Mouse (Mus musculus) MEL (cell line): Measurements from ENCODE around the gene Pparg. TPM values are rescaled to one million over a fixed set of nuclear protein-coding genes. Genes with fewer than 3 reads are reported as not detected.

Experiments
- DNase-seq: peaks from one replicate; pipeline ENCODE4 v3.0.0; 2011; ENCODE audit warnings: low read depth, low spot score
- H3K27ac ChIP-seq: 2 replicates; pipeline ENCODE4 v1.5.1; 2012; ENCODE audit warnings: low read depth, mild to moderate bottlenecking, control low read depth, low read length, moderate library complexity; ENCODE audit not compliant: control insufficient read depth
- H3K27me3 ChIP-seq, 2 experiments: fragments of 150-350 bp in 1 of 2; sonication (generic) in 1 of 2; 2 replicates each; pipeline ENCODE4 v1.6.1; 2012; ENCODE audit warnings: low read length in 2 of 2, mild to moderate bottlenecking in 2 of 2, improper control_type of control experiment in 1 of 2, moderate library complexity in 1 of 2; ENCODE audit not compliant: insufficient read depth in 2 of 2, control insufficient read depth in 1 of 2
- H3K36me3 ChIP-seq, 2 experiments: 2 replicates each; pipeline ENCODE4 v1.6.1; 2012 to 2014; ENCODE audit warnings: low read length in 2 of 2, improper control_type of control experiment in 1 of 2, inconsistent platforms in 1 of 2, mild to moderate bottlenecking in 1 of 2; ENCODE audit not compliant: insufficient read depth in 2 of 2, control insufficient read depth in 1 of 2
- H3K4me1 ChIP-seq, 2 experiments: fragments of 150-350 bp in 1 of 2; sonication (generic) in 1 of 2; 2 replicates each; pipeline ENCODE4 v1.6.1; 2012; ENCODE audit warnings: low read length in 2 of 2, improper control_type of control experiment in 1 of 2, mild to moderate bottlenecking in 1 of 2; ENCODE audit not compliant: insufficient read depth in 2 of 2, control insufficient read depth in 1 of 2
- H3K4me3 ChIP-seq, 2 experiments: fragments of 150-350 bp in 1 of 2; sonication (generic) in 1 of 2; 2 replicates each; pipeline ENCODE4 v1.5.1; 2012; ENCODE audit warnings: low read depth in 2 of 2, low read length in 2 of 2, mild to moderate bottlenecking in 2 of 2, moderate library complexity in 2 of 2, control low read depth in 1 of 2, improper control_type of control experiment in 1 of 2; ENCODE audit not compliant: control insufficient read depth in 1 of 2, insufficient read depth in 1 of 2
- H3K79me2 ChIP-seq: 2 replicates; pipeline ENCODE4 v1.6.1; 2012; ENCODE audit warnings: mild to moderate bottlenecking, low read length, moderate library complexity; ENCODE audit not compliant: control insufficient read depth, poor library complexity, insufficient read depth
- H3K9ac ChIP-seq: 2 replicates; pipeline ENCODE4 v1.6.1; 2012; ENCODE audit warnings: low read depth, mild to moderate bottlenecking, control low read depth, low read length, moderate library complexity; ENCODE audit not compliant: control insufficient read depth, poor library complexity, severe bottlenecking
- H3K9me3 ChIP-seq: fragments of 150-350 bp; sonication (generic); replicated peaks from 2 replicates; pipeline ENCODE4 v1.6.1; 2012; ENCODE audit warnings: mild to moderate bottlenecking, low read length, improper control_type of control experiment, moderate library complexity; ENCODE audit not compliant: insufficient read depth
- BHLHE40 ChIP-seq: IDR thresholded peaks from 2 replicates; pipeline ENCODE4 v1.6.1; 2012; ENCODE audit warnings: low read depth, mild to moderate bottlenecking, inconsistent platforms, low read length, improper control_type of control experiment, borderline replicate concordance
- CTCF ChIP-seq, 3 experiments: IDR thresholded peaks in 2 of 3; conservative IDR thresholded peaks in 1 of 3; 2 replicates each; pipeline ENCODE4 v1.5.1; 2011 to 2012; ENCODE audit warnings: low read length in 3 of 3, low read depth in 2 of 3, mild to moderate bottlenecking in 2 of 3, improper control_type of control experiment in 1 of 3, inconsistent platforms in 1 of 3, mixed read lengths in 1 of 3, moderate library complexity in 1 of 3; ENCODE audit not compliant: control insufficient read depth in 1 of 3, insufficient read depth in 1 of 3, poor library complexity in 1 of 3, severe bottlenecking in 1 of 3
- ETS1 ChIP-seq: IDR thresholded peaks from 2 replicates; pipeline ENCODE4 v1.6.1; 2012; ENCODE audit warnings: low read depth, mild to moderate bottlenecking, inconsistent platforms, low read length, improper control_type of control experiment, moderate library complexity
- GATA1 ChIP-seq: IDR thresholded peaks from 2 replicates; pipeline ENCODE4 v1.6.1; 2011; ENCODE audit warnings: low read depth, low read length, improper control_type of control experiment
- KAT2A ChIP-seq: conservative IDR thresholded peaks from 2 replicates; pipeline ENCODE4 v1.6.1; 2012; ENCODE audit warnings: low read depth, low read length, improper control_type of control experiment, inconsistent platforms
- MAZ ChIP-seq: IDR thresholded peaks from 2 replicates; pipeline ENCODE4 v1.6.1; 2012; ENCODE audit warnings: low read depth, mild to moderate bottlenecking, inconsistent platforms, low read length, improper control_type of control experiment
- MXI1 ChIP-seq: IDR thresholded peaks from 2 replicates; pipeline ENCODE4 v1.6.1; 2011; ENCODE audit warnings: mild to moderate bottlenecking, low read depth, low read length, improper control_type of control experiment
- MYB ChIP-seq: IDR thresholded peaks from 2 replicates; pipeline ENCODE4 v1.6.1; 2011; ENCODE audit warnings: mild to moderate bottlenecking, low read depth, low read length, improper control_type of control experiment
- NELFE ChIP-seq: IDR thresholded peaks from 2 replicates; pipeline ENCODE4 v1.6.1; 2011; ENCODE audit warnings: low read depth, low read length, improper control_type of control experiment
- NRF1 ChIP-seq: IDR thresholded peaks from 2 replicates; pipeline ENCODE4 v1.6.1; 2014; ENCODE audit warnings: low read depth, mild to moderate bottlenecking, inconsistent platforms, low read length, improper control_type of control experiment, moderate library complexity; ENCODE audit not compliant: poor library complexity, insufficient read depth, severe bottlenecking
- POLR2A ChIP-seq, 2 experiments: IDR thresholded peaks; 2 replicates each; pipeline ENCODE4 v1.6.1; 2011 to 2012; ENCODE audit warnings: low read length in 2 of 2, mild to moderate bottlenecking in 2 of 2, control low read depth in 1 of 2, improper control_type of control experiment in 1 of 2, low read depth in 1 of 2, moderate library complexity in 1 of 2; ENCODE audit not compliant: control insufficient read depth in 1 of 2, insufficient read depth in 1 of 2, poor library complexity in 1 of 2
- RCOR1 ChIP-seq: IDR thresholded peaks from 2 replicates; pipeline ENCODE4 v1.6.1; 2012; ENCODE audit warnings: low read depth, mild to moderate bottlenecking, inconsistent platforms, low read length, improper control_type of control experiment
- SIN3A ChIP-seq: IDR thresholded peaks from 2 replicates; pipeline ENCODE4 v1.6.1; 2012; ENCODE audit warnings: low read length, improper control_type of control experiment, inconsistent platforms
- SMC3 ChIP-seq: IDR thresholded peaks from 2 replicates; pipeline ENCODE4 v1.6.1; 2011; ENCODE audit warnings: low read depth, low read length, improper control_type of control experiment
- TAL1 ChIP-seq: IDR thresholded peaks from 2 replicates; pipeline ENCODE4 v1.6.1; 2012; ENCODE audit warnings: mild to moderate bottlenecking, inconsistent platforms, low read length, moderate library complexity, mixed read lengths
- TCF12 ChIP-seq: IDR thresholded peaks from 2 replicates; pipeline ENCODE4 v1.6.1; 2014; ENCODE audit warnings: low read depth, mild to moderate bottlenecking, inconsistent platforms, low read length, improper control_type of control experiment, moderate library complexity
- UBTF ChIP-seq: IDR thresholded peaks from 2 replicates; pipeline ENCODE4 v1.6.1; 2012; ENCODE audit warnings: low read depth, mild to moderate bottlenecking, inconsistent platforms, low read length, improper control_type of control experiment, moderate library complexity, borderline replicate concordance; ENCODE audit not compliant: insufficient read depth
- USF1 ChIP-seq: IDR thresholded peaks from 2 replicates; pipeline ENCODE4 v1.6.1; 2014; ENCODE audit warnings: low read depth, mild to moderate bottlenecking, inconsistent platforms, low read length, improper control_type of control experiment, moderate library complexity
- ZKSCAN1 ChIP-seq: IDR thresholded peaks from 2 replicates; pipeline ENCODE4 v1.6.1; 2012; ENCODE audit warnings: low read depth, mild to moderate bottlenecking, inconsistent platforms, low read length, improper control_type of control experiment, moderate library complexity
- polyA plus RNA-seq, 2 experiments: library from polyadenylated mRNA; stranded (reverse) in 1 of 2; unstranded in 1 of 2; fragments of >175 nt in 1 of 2; fragments of >200 nt in 1 of 2; gene quantifications; 2 replicates each; pipeline versions ENCODE4 v1.2.1 to v1.2.4; 2012; ENCODE audit warnings: low replicate concordance in 2 of 2, low read depth in 1 of 2; ENCODE audit not compliant: insufficient read length in 2 of 2, insufficient read depth in 1 of 2, missing spikeins in 1 of 2
- total RNA-seq: library from RNA; depleted of rRNA; stranded (reverse); fragments of 300-350 nt; gene quantifications from 2 replicates; pipeline ENCODE4 v1.2.3, GENCODE M21; 2012

The Pparg gene
- total and polyA plus RNA-seq, 3 experiments: 0.08 to 0.15 TPM; not detected in 1

GRCm38 (mm10) chr6:115506425-115506824 is 145.7 kb downstream of the Pparg start:
- H3K4me3 ChIP-seq: no peak overlapping the region
- no peaks in the 10 kb centered on the region for H3K36me3 ChIP-seq
- no peaks in the 10 kb centered on the region for H3K79me2 ChIP-seq
- H3K9me3 ChIP-seq: no peaks in the 10 kb centered on the region
- peaks cover 0 to under 1% of the 10 kb centered on the region in 2 experiments; a peak in 1 of 4 replicates for H3K4me1 ChIP-seq
- no peak overlapping the region for H3K9ac ChIP-seq
- H3K27ac ChIP-seq: no peak overlapping the region
- TF ChIP-seq NELFE (no peak), MAZ (no peak), RCOR1 (no peak), UBTF (no peak), CTCF (IDR thresholded peaks at IDR 0.05 in 2 of 3, conservative IDR thresholded peaks at IDR 0.05 in 1 of 3; ENCODE audit: control insufficient read depth in 1 of 3, insufficient read depth in 1 of 3, low read depth in 2 of 3, low read length in 3 of 3, poor library complexity in 1 of 3, severe bottlenecking in 1 of 3) (no peak), NRF1 (no peak), ETS1 (no peak), USF1 (no peak), TCF12 (no peak), BHLHE40 (no peak), POLR2A (IDR thresholded peaks at IDR 0.05; ENCODE audit: control insufficient read depth in 1 of 2, insufficient read depth in 1 of 2, low read depth in 1 of 2, low read length in 2 of 2, poor library complexity in 1 of 2) (no peak), KAT2A (no peak)
- no peak for DNase-seq
- no peaks in the 10 kb centered on the region for H3K27me3 ChIP-seq

- no peaks in the 10 kb centered on the region for H3K9me3 ChIP-seq
- no peak overlapping the region for H3K27ac ChIP-seq
- no peaks in the 10 kb centered on the region for H3K79me2 ChIP-seq
- H3K27me3 ChIP-seq: no peaks in the 10 kb centered on the region
- no peak for TF ChIP-seq GATA1
- no peak for TF ChIP-seq MXI1
- no peak for TF ChIP-seq TAL1
- TF ChIP-seq SIN3A: no peak
- TF ChIP-seq ZKSCAN1: no peak
- no peak for TF ChIP-seq UBTF
- no peak for TF ChIP-seq MYB
- no peak for TF ChIP-seq SMC3
- TF ChIP-seq MAZ: no peak
- H3K9ac ChIP-seq: no peak overlapping the region
- no peaks in the 10 kb centered on the region for H3K4me1 ChIP-seq
- no peaks in the 10 kb centered on the region for H3K36me3 ChIP-seq
- no peak overlapping the region for H3K4me3 ChIP-seq
- no peak for DNase-seq
These were observed 150.7 kb downstream of the Pparg start for GRCm38 (mm10) chr6:115511447-115511846.
